Mouse (Mus musculus): ENCODE results near the gene Dpyd. TPM values are rescaled to one million over a fixed set of nuclear protein-coding genes. Genes with fewer than 3 reads are reported as not detected.
A peak's percentile ranks its signal among the peaks of the same experiment; 100 is the strongest.

Dpyd gene
- total and polyA plus RNA-seq, 2 experiments from 2014 or later = 5.8 to 7.5 TPM

DNA sequence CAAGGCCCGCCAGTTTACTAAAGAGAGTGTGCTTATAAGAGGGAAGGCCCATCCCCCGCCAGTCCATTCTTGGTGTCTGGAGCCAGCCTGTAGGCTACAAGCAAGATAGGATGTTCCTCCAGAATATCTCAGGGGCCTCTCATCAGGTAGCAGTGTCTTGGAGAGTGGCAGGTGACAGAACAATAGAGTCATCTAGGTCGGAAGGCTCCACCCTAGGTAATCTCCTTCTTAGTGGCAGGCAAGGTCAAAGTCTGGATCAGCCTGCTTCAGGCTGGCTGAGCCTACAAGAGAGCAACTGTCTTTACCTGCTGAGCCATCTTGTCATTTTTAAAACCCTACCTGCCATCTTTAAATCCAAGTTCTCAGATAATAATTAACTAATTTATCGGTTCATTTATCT, 596.7 kb downstream of the Dpyd start:
- Histone ChIP-seq H3K27me3 (ENCODE audit: insufficient read depth, low read length) (no peaks in the 10 kb centered on the region), H3K9me3 (ENCODE audit: low read length) (no peaks in the 10 kb centered on the region), H3K4me1 (ENCODE audit: insufficient read depth) (peaks cover 7% of the 10 kb centered on the region; the same call in 1 of the 2 replicates), H3K9ac (no peak overlapping the region), H3K36me3 (ENCODE audit: insufficient read depth) (no peaks in the 10 kb centered on the region), H3K4me3 (ENCODE audit: low read depth, low read length) (no peak overlapping the region), H3K27ac (ENCODE audit: low read depth, low read length) (no peak overlapping the region), H3K4me2 (ENCODE audit: low read depth) (no peak overlapping the region)
- no peak for TF ChIP-seq CTCF (IDR thresholded peaks at IDR 0.05; ENCODE audit: low read depth)
- WGBS = 90% methylated on average over 4 of the region's 4 CpGs
- ATAC-seq (no peak), DNase-seq (no peak)

DNA sequence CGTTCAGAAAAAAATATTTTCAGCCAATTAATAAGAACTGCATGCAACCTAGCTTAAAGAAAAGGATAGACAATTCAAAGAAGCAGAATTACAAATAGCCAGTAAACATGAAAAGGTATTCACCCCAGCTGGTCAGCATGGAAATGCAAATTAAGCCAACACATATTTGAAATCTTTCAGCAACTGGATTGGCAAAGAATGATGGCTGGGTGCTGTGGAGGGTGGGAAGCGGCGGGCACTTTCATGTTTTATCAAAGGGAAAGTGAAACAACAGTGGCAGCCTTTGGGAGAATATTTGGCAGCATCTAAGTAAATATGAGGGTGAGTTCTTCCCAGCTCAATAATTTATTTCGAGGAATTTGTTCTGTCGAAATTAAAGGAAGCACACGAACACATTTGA, 603.8 kb downstream of the Dpyd start:
- no peak for ATAC-seq
- WGBS = 13% methylated on average over 6 of the region's 6 CpGs

DNA sequence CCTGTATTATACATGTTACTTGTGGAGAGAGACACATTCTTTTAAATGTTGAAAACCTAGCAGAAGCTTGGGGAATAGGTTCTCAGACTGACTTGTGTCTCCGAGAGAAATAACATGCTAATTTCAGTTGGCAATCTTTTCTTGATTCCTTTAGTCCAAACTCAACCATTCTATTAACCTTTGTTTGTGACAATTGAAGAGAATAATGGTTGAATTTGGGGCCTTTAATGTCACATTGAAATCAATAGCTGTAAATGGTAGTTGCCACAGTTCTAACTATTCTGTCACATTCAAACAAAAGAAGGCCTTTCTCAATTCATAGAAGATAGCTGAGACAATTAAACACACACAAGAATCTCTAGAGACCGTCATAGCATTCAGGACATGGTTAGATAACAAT, 606.2 kb downstream of the Dpyd start:
- Histone ChIP-seq H3K4me2 (ENCODE audit: low read depth) (no peak overlapping the region), H3K9ac (no peak overlapping the region), H3K27ac (ENCODE audit: low read depth, low read length) (no peak overlapping the region), H3K4me3 (ENCODE audit: low read depth, low read length) (no peak overlapping the region), H3K27me3 (ENCODE audit: insufficient read depth, low read length) (no peaks in the 10 kb centered on the region), H3K4me1 (ENCODE audit: insufficient read depth) (no peaks in the 10 kb centered on the region), H3K9me3 (ENCODE audit: low read length) (no peaks in the 10 kb centered on the region), H3K36me3 (ENCODE audit: insufficient read depth) (no peaks in the 10 kb centered on the region)
- ATAC-seq = no peak
- DNase-seq = no peak
- WGBS = 28% methylated on average over 2 of the region's 2 CpGs
- no peak for TF ChIP-seq CTCF (IDR thresholded peaks at IDR 0.05; ENCODE audit: low read depth)

More for the DNA sequence above, 603.8 kb downstream of the Dpyd start:
- DNase-seq = no peak
- Histone ChIP-seq H3K9me3 (ENCODE audit: low read length) (no peaks in the 10 kb centered on the region), H3K4me2 (ENCODE audit: low read depth) (0 out of 2 replicates have a peak overlapping the region, but pooled peaks have one; percentile 11), H3K27ac (ENCODE audit: low read depth, low read length) (no peak overlapping the region), H3K4me3 (ENCODE audit: low read depth, low read length) (no peak overlapping the region), H3K36me3 (ENCODE audit: insufficient read depth) (no peaks in the 10 kb centered on the region), H3K27me3 (ENCODE audit: insufficient read depth, low read length) (no peaks in the 10 kb centered on the region), H3K9ac (no peak overlapping the region), H3K4me1 (ENCODE audit: insufficient read depth) (no peaks in the 10 kb centered on the region)
- TF ChIP-seq CTCF (IDR thresholded peaks at IDR 0.05; ENCODE audit: low read depth) = no peak

DNA sequence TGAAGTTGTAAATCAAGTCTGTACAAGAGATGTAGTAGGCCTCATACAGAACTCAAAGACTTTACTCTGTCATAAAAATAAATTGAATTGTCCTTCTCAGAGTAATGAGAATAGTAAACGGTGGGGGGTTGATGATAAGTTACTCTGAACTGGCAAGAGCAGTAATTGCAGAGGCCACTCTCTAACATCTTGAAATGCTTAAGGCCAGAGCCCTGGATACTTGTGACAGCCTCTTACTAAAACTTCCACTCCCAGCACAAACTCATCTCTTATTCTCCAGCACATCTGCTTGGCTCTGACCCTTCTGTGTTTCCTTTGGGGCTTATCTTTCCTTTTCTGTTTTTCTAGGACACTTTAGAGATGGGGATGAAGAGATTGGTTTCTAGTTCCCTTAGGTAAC, 606.7 kb downstream of the Dpyd start:
- ATAC-seq (no peak), DNase-seq (no peak)
- Histone ChIP-seq H3K4me2 (ENCODE audit: low read depth) (no peak overlapping the region), H3K4me1 (ENCODE audit: insufficient read depth) (no peaks in the 10 kb centered on the region), H3K27me3 (ENCODE audit: insufficient read depth, low read length) (no peaks in the 10 kb centered on the region), H3K9me3 (ENCODE audit: low read length) (no peaks in the 10 kb centered on the region), H3K4me3 (ENCODE audit: low read depth, low read length) (no peak overlapping the region), H3K27ac (ENCODE audit: low read depth, low read length) (no peak overlapping the region), H3K36me3 (ENCODE audit: insufficient read depth) (no peaks in the 10 kb centered on the region), H3K9ac (no peak overlapping the region)
- 59% methylated on average over 1 of the region's 1 CpGs for WGBS
- TF ChIP-seq CTCF (IDR thresholded peaks at IDR 0.05; ENCODE audit: low read depth) = no peak

DNA sequence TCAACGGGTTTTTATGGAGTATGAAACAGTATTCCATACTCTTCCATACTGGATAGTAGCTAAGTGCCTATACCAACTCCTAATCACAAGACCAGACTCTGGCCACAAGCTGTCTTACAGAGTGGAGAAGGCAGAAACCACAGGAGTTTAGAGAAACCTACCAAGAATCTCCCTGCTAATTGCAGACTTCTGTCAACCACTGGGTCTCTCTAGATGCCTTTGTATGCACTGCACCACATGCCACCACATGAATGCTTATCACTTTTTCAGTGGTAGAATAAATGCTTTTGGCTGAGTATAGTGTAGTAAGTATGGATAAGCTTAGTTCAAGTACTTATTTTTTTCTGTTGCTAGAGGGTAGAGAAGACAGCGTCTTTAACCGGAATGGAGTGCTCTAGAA, 621.3 kb downstream of the Dpyd start:
- DNase-seq (no peak), ATAC-seq (no peak)
- Histone ChIP-seq H3K36me3 (ENCODE audit: insufficient read depth) (no peaks in the 10 kb centered on the region), H3K4me1 (ENCODE audit: insufficient read depth) (no peaks in the 10 kb centered on the region), H3K4me3 (ENCODE audit: low read depth, low read length) (no peak overlapping the region), H3K9me3 (ENCODE audit: low read length) (no peaks in the 10 kb centered on the region), H3K27me3 (ENCODE audit: insufficient read depth, low read length) (no peaks in the 10 kb centered on the region), H3K9ac (no peak overlapping the region), H3K27ac (ENCODE audit: low read depth, low read length) (no peak overlapping the region), H3K4me2 (ENCODE audit: low read depth) (no peak overlapping the region)
- no peak for TF ChIP-seq CTCF (IDR thresholded peaks at IDR 0.05; ENCODE audit: low read depth)
- 93% methylated on average over 3 of the region's 3 CpGs for WGBS

DNA sequence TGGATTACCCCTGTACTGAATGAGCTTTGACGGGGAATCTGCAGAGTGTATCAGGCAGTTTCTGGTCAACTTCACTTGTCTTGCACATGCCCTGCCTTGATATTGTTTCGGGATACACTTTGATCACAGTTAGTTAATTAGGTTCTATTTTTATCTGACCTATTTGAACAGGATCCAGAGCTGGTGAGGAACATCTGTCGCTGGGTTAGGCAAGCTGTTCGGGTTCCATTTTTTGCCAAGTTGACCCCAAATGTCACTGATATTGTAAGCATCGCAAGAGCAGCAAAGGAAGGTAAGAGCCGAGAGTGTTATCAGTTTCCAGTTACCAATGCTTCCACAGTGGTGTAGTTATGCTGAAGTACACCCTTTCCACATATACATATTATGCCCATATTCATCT, 632.1 kb downstream of the Dpyd start:
- Histone ChIP-seq H3K27ac (ENCODE audit: low read depth, low read length) (no peak overlapping the region), H3K9me3 (ENCODE audit: low read length) (no peaks in the 10 kb centered on the region), H3K9ac (no peak overlapping the region), H3K27me3 (ENCODE audit: insufficient read depth, low read length) (no peaks in the 10 kb centered on the region), H3K4me2 (ENCODE audit: low read depth) (no peak overlapping the region), H3K4me1 (ENCODE audit: insufficient read depth) (no peaks in the 10 kb centered on the region), H3K4me3 (ENCODE audit: low read depth, low read length) (no peak overlapping the region), H3K36me3 (ENCODE audit: insufficient read depth) (no peaks in the 10 kb centered on the region)
- no peak for ATAC-seq
- WGBS = 68% methylated on average over 6 of the region's 6 CpGs
- TF ChIP-seq CTCF (IDR thresholded peaks at IDR 0.05; ENCODE audit: low read depth) = no peak
- no peak for DNase-seq

DNA sequence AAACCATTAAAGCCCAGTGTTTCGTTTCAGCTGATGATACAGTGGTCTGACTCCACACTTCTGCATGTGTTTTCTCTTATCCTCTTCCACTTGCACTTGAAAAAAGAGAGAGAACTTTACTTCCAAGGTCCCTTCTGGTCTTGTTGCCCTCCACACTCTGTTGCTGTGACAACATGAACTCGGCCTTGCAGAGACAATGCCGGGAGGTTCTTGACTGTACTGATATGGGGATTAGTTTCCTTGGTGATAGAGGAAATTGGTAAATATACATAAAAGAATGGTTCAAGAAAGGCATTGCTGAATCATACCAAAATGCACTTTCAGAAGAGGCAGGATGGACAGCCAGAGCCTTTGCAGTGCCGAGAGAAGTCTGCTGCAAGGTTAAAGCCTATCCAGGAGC, 633.7 kb downstream of the Dpyd start:
- no peak overlapping the region for H3K27ac ChIP-seq (ENCODE audit: low read depth, low read length)
- WGBS = 63% methylated on average over 4 of the region's 4 CpGs
- ATAC-seq (no peak), DNase-seq (no peak)
- no peaks in the 10 kb centered on the region for H3K36me3 ChIP-seq (ENCODE audit: insufficient read depth)
- H3K9ac ChIP-seq = no peak overlapping the region
- H3K9me3 ChIP-seq (ENCODE audit: low read length) = no peaks in the 10 kb centered on the region
- H3K27me3 ChIP-seq (ENCODE audit: insufficient read depth, low read length) = no peaks in the 10 kb centered on the region
- no peak overlapping the region for H3K4me2 ChIP-seq (ENCODE audit: low read depth)
- H3K4me3 ChIP-seq (ENCODE audit: low read depth, low read length) = no peak overlapping the region
- TF ChIP-seq CTCF (IDR thresholded peaks at IDR 0.05; ENCODE audit: low read depth) = no peak
- no peaks in the 10 kb centered on the region for H3K4me1 ChIP-seq (ENCODE audit: insufficient read depth)

Data from forebrain, postnatal 0 days (tissue).